Mouse (Mus musculus): ENCODE results near the gene Ifnar1. TPM values are rescaled to one million over a fixed set of nuclear protein-coding genes. Genes with fewer than 3 reads are reported as not detected.

Ifnar1 gene
- polyA plus RNA-seq, 2 experiments = 11.6 to 16.2 TPM

- H3K4me2 ChIP-seq (ENCODE audit: low read depth) = peak overlapping the region; percentile 31
Measured at GRCm38 (mm10) chr16:91447512-91447900, 37.5 kb upstream of the Ifnar1 start.

GRCm38 (mm10) chr16:91448088-91448487 is 37.0 kb upstream of the Ifnar1 start:
- DNase-seq (ENCODE audit: low read depth in 3 of 3, low spot score in 3 of 3) = no peak
- peaks cover 43 to 75% of the 10 kb centered on the region in 2 experiments for H3K4me1 ChIP-seq (replicated peaks; ENCODE audit: control insufficient read depth in 2 of 2, insufficient read depth in 2 of 2, low read length in 1 of 2)
- peak overlapping the region; percentile 92 for H3K27ac ChIP-seq
- no peaks in the 10 kb centered on the region for H3K27me3 ChIP-seq (ENCODE audit: control insufficient read depth, insufficient read depth, low read length)
- H3K4me2 ChIP-seq (ENCODE audit: low read depth) = peak overlapping the region; percentile 31
- ATAC-seq (ENCODE audit: insufficient read depth) = peak; percentile 75
- WGBS (ENCODE audit: insufficient replicate concordance) = 51% methylated on average over 5 of the region's 5 CpGs
- no peaks in the 10 kb centered on the region for H3K36me3 ChIP-seq (replicated peaks; ENCODE audit: control insufficient read depth, insufficient read depth, low read depth)
- peak overlapping the region; percentile 67 for H3K9ac ChIP-seq (replicated peaks)
- no peak overlapping the region for H3K4me3 ChIP-seq (ENCODE audit: insufficient read depth in 1 of 2, low read depth in 2 of 2, low read length in 2 of 2)
- H3K9me3 ChIP-seq (ENCODE audit: control insufficient read depth, low read length) = no peaks in the 10 kb centered on the region
- TF ChIP-seq EP300 (IDR thresholded peaks at IDR 0.05; ENCODE audit: low read depth) = no peak
- TF ChIP-seq CTCF (IDR thresholded peaks at IDR 0.05; ENCODE audit: low read depth) = 0 out of 2 replicates have a peak, but pooled peaks have one; percentile 1

More at GRCm38 (mm10) chr16:91447512-91447900, 37.5 kb upstream of the Ifnar1 start:
- no peak for TF ChIP-seq CTCF (IDR thresholded peaks at IDR 0.05; ENCODE audit: low read depth)
- no peak for TF ChIP-seq EP300 (IDR thresholded peaks at IDR 0.05; ENCODE audit: low read depth)
- no peaks in the 10 kb centered on the region for H3K27me3 ChIP-seq (ENCODE audit: control insufficient read depth, insufficient read depth, low read length)
- no peaks in the 10 kb centered on the region for H3K36me3 ChIP-seq (replicated peaks; ENCODE audit: control insufficient read depth, insufficient read depth, low read depth)
- DNase-seq (ENCODE audit: low read depth in 3 of 3, low spot score in 3 of 3) = no peak
- H3K4me3 ChIP-seq (ENCODE audit: insufficient read depth in 1 of 2, low read depth in 2 of 2, low read length in 2 of 2) = no peak overlapping the region
- peaks cover 49 to 78% of the 10 kb centered on the region in 2 experiments for H3K4me1 ChIP-seq (replicated peaks; ENCODE audit: control insufficient read depth in 2 of 2, insufficient read depth in 2 of 2, low read length in 1 of 2)
- H3K27ac ChIP-seq = peak overlapping the region; percentile 92
- 65% methylated on average over 6 of the region's 6 CpGs for WGBS (ENCODE audit: insufficient replicate concordance)
- H3K9me3 ChIP-seq (ENCODE audit: control insufficient read depth, low read length) = no peaks in the 10 kb centered on the region
- peak; percentile 14; the same call in 1 of the 2 replicates for ATAC-seq (ENCODE audit: insufficient read depth)
- peak overlapping the region; percentile 67 for H3K9ac ChIP-seq (replicated peaks)

- TF ChIP-seq EP300 (IDR thresholded peaks at IDR 0.05; ENCODE audit: low read depth) (no peak), CTCF (IDR thresholded peaks at IDR 0.05; ENCODE audit: low read depth) (no peak)
- Histone ChIP-seq H3K9me3 (ENCODE audit: control insufficient read depth, low read length) (no peaks in the 10 kb centered on the region), H3K4me1 (replicated peaks; ENCODE audit: control insufficient read depth in 2 of 2, insufficient read depth in 2 of 2, low read length in 1 of 2) (peaks cover 39 to 67% of the 10 kb centered on the region in 2 experiments), H3K4me3 (ENCODE audit: insufficient read depth in 1 of 2, low read depth in 2 of 2, low read length in 2 of 2) (no peak overlapping the region), H3K27ac (peak overlapping the region; percentile 92), H3K9ac (replicated peaks) (no peak overlapping the region), H3K27me3 (ENCODE audit: control insufficient read depth, insufficient read depth, low read length) (no peaks in the 10 kb centered on the region), H3K4me2 (ENCODE audit: low read depth) (no peak overlapping the region), H3K36me3 (replicated peaks; ENCODE audit: control insufficient read depth, insufficient read depth, low read depth) (no peaks in the 10 kb centered on the region)
- no peak for DNase-seq (ENCODE audit: low read depth in 3 of 3, low spot score in 3 of 3)
- 34% methylated on average over 7 of the region's 7 CpGs for WGBS (ENCODE audit: insufficient replicate concordance)
- peak; percentile 55 for ATAC-seq (ENCODE audit: insufficient read depth)
Measured at GRCm38 (mm10) chr16:91448895-91449294, 36.1 kb upstream of the Ifnar1 start.

DNA sequence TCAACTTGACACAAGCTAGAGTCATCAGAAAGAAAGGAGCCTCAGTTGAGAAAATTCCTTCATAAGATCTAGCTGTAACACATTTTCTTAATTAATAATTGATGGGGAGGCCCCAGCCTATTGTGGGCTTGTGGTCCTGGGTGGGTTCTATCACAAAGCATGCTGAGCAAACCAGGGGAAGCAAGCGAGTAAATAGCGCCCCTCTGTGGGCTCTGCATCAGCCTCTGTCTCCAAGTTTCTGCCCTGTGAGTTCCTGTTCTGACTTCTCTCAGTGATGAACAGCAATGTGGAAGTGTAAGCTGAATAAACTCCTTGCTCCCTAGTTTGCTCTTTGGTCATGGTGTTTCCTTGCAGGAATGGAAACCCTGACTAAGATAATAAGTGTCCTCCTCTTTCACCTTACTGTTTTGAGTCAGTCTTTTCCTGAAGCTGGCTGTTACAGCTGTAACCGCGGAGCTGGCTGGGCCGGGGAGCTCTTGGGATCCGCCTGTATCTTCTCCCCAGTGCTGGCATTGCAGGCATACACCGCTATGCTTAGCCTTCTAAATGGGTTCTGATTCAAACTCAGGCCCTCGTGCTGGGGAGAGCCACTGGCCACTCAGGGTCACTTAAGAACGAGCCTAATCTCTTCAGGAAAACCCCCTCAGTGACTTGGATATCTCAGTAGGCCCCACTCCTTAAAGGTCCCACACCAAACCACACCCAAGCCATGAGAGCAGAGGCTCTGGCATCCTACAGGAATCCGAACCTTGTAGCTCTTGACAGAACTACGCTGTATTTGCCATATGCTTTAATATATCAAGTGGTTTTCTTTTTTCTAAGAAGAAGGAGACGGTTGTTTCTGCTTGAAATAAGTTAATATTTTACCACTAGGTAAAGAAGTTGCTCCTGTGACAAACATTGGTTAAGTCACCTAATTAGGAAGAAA is 34.6 kb upstream of the Ifnar1 start:
- Histone ChIP-seq H3K9ac (replicated peaks) (no peak overlapping the region; the same call in 1 of the 2 replicates), H3K36me3 (replicated peaks; ENCODE audit: control insufficient read depth, insufficient read depth, low read depth) (no peaks in the 10 kb centered on the region), H3K4me3 (ENCODE audit: insufficient read depth in 1 of 2, low read depth in 2 of 2, low read length in 2 of 2) (no peak overlapping the region), H3K4me2 (ENCODE audit: low read depth) (no peak overlapping the region), H3K9me3 (ENCODE audit: control insufficient read depth, low read length) (no peaks in the 10 kb centered on the region), H3K27ac (peak overlapping the region; percentile 92), H3K27me3 (ENCODE audit: control insufficient read depth, insufficient read depth, low read length) (no peaks in the 10 kb centered on the region), H3K4me1 (replicated peaks; ENCODE audit: control insufficient read depth in 2 of 2, insufficient read depth in 2 of 2, low read length in 1 of 2) (peaks cover 38 to 65% of the 10 kb centered on the region in 2 experiments)
- DNase-seq (ENCODE audit: low read depth in 3 of 3, low spot score in 3 of 3) (no peak), ATAC-seq (ENCODE audit: insufficient read depth) (no peak)
- TF ChIP-seq EP300 (IDR thresholded peaks at IDR 0.05; ENCODE audit: low read depth) (no peak), CTCF (IDR thresholded peaks at IDR 0.05; ENCODE audit: low read depth) (peak; percentile 60)
- WGBS (ENCODE audit: insufficient replicate concordance) = 80% methylated on average over 12 of the region's 12 CpGs

DNA sequence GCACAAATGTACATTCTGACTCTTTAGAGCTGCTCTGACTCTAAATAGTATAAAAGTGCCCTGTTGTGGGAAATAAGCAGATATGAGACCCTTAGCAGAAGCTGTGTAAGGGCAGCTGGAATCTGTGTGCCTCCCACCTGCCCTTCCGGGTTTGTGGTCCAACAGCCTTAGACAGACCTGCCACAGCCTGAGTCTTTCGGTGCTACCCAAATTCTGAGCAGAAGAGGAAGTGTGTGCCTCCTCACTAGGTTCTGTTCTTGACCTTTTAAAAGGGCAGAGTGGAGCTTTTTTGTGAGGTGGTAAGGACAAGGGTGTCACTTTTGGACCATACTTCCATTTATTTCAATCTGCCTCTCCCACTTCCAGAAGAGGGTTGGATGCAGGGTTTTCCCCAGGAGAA is 33.1 kb upstream of the Ifnar1 start:
- WGBS (ENCODE audit: insufficient replicate concordance) = 18% methylated on average over 2 of the region's 2 CpGs
- H3K4me1 ChIP-seq (replicated peaks; ENCODE audit: control insufficient read depth in 2 of 2, insufficient read depth in 2 of 2, low read length in 1 of 2) = peaks cover 29 to 53% of the 10 kb centered on the region in 2 experiments
- no peak for ATAC-seq (ENCODE audit: insufficient read depth)

More for the DNA sequence above, 33.1 kb upstream of the Ifnar1 start:
- no peaks in the 10 kb centered on the region for H3K27me3 ChIP-seq (ENCODE audit: control insufficient read depth, insufficient read depth, low read length)
- H3K9me3 ChIP-seq (ENCODE audit: control insufficient read depth, low read length) = no peaks in the 10 kb centered on the region
- H3K4me3 ChIP-seq (ENCODE audit: insufficient read depth in 1 of 2, low read depth in 2 of 2, low read length in 2 of 2) = no peak overlapping the region
- no peaks in the 10 kb centered on the region for H3K36me3 ChIP-seq (replicated peaks; ENCODE audit: control insufficient read depth, insufficient read depth, low read depth)
- DNase-seq (ENCODE audit: low read depth in 3 of 3, low spot score in 3 of 3) = no peak
- no peak overlapping the region for H3K4me2 ChIP-seq (ENCODE audit: low read depth)
- no peak overlapping the region; the same call in 1 of the 2 replicates for H3K9ac ChIP-seq (replicated peaks)
- no peak for TF ChIP-seq CTCF (IDR thresholded peaks at IDR 0.05; ENCODE audit: low read depth)
- TF ChIP-seq EP300 (IDR thresholded peaks at IDR 0.05; ENCODE audit: low read depth) = no peak
- H3K27ac ChIP-seq = peak overlapping the region; percentile 25; the same call in 1 of the 2 replicates

Data from liver, embryonic 14.5 days (tissue).